Mouse (Mus musculus) midbrain, embryonic 11.5 days (tissue): ENCODE data around the gene Msi2. TPM values are rescaled to one million over a fixed set of nuclear protein-coding genes. Genes with fewer than 3 reads are reported as not detected.

Source experiments
- ATAC-seq: fragments of 200-750 bp; cut with Nextera tagmentation; 2 replicates; pipeline ENCODE4 v1.8.0; 2017; ENCODE audit warnings: moderate TSS enrichment, moderate library complexity; ENCODE audit not compliant: low FRiP score
- DNase-seq: peaks from one replicate; pipeline ENCODE4 v3.0.0; 2015; ENCODE audit warnings: low spot score; ENCODE audit errors: missing footprints
- H3K27ac ChIP-seq: fragments of 300-500 bp; sonication (generic); 2 replicates; pipeline ENCODE4 v1.5.1; 2014; ENCODE audit warnings: low read depth, low read length
- H3K27me3 ChIP-seq: fragments of 300-500 bp; sonication (generic); 2 replicates; pipeline ENCODE4 v1.6.1; 2014; ENCODE audit warnings: mild to moderate bottlenecking, low read length, moderate library complexity, mixed read lengths; ENCODE audit not compliant: control insufficient read depth, insufficient read depth
- H3K36me3 ChIP-seq: fragments of 300-500 bp; sonication (generic); 2 replicates; pipeline ENCODE4 v1.6.1; 2014; ENCODE audit warnings: mild to moderate bottlenecking, low read length, moderate library complexity, mixed read lengths; ENCODE audit not compliant: control insufficient read depth, insufficient read depth
- H3K4me1 ChIP-seq: fragments of 300-500 bp; sonication (generic); 2 replicates; pipeline ENCODE4 v1.6.1; 2014; ENCODE audit warnings: low read length; ENCODE audit not compliant: control insufficient read depth, insufficient read depth
- H3K4me2 ChIP-seq: fragments of 300-500 bp; sonication (generic); 2 replicates; pipeline ENCODE4 v1.6.1; 2014; ENCODE audit warnings: mild to moderate bottlenecking, moderate library complexity
- H3K4me3 ChIP-seq: fragments of 300-500 bp; sonication (generic); 2 replicates; pipeline ENCODE4 v1.5.1; 2014; ENCODE audit warnings: low read depth, low read length
- H3K9ac ChIP-seq: fragments of 300-500 bp; sonication (generic); 2 replicates; pipeline ENCODE4 v1.6.1; 2014; ENCODE audit warnings: low read length
- H3K9me3 ChIP-seq: fragments of 300-500 bp; sonication (generic); 2 replicates; pipeline ENCODE4 v1.6.1; 2016; ENCODE audit warnings: low read length; ENCODE audit not compliant: control insufficient read depth
- whole genome bisulfite sequencing: fragments of 180-500 bp; shearing (Covaris S2); extraction: QIAGEN DNeasy Blood & Tissue Kit; methylation state at CpG from one replicate; pipeline ENCODE4 v1.1.7; 2014; 5-methylcytosine and 5-hydroxymethylcytosine counted together
- polyA plus RNA-seq: library from polyadenylated mRNA; unstranded; fragments of >200 nt; fragmentation: Nextera tagmentation; extraction: Ambion mirVana; gene quantifications from 2 replicates; pipeline ENCODE4 v1.2.1, GENCODE M21; 2014

Msi2 gene
- polyA plus RNA-seq, 1 experiment from 2014 or later: 27.0 TPM

GRCm38 (mm10) chr11:88573013-88573412 lies 145.3 kb downstream of the Msi2 start:
- peaks cover 37% of the 10 kb centered on the region for H3K4me1 ChIP-seq
- no peak overlapping the region for H3K27ac ChIP-seq
- no peak for ATAC-seq

DNA sequence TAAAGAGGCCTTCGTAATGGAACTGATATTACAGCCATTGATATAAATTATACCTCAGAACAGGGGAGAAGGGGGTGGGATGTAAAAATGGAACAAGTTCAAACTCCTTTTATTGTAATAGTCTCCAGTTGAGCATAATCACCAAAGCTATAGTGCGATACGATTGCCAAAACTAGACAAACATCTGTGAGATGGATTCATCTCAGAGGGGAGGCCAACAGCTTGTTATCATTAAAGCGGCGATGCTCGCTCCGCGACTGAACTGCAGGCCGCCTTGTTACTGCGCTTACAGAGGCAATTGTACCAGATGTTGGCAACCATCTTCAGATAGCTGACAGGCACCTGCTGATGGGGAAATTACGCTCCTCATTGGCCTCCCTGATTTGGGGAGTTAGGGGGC lies 145.9 kb downstream of the Msi2 start:
- H3K27me3 ChIP-seq: no peaks in the 10 kb centered on the region
- H3K9ac ChIP-seq: no peak overlapping the region
- DNase-seq (no peak), ATAC-seq (no peak)
- no peaks in the 10 kb centered on the region for H3K9me3 ChIP-seq
- H3K27ac ChIP-seq: no peak overlapping the region
- no peak overlapping the region for H3K4me2 ChIP-seq
- H3K4me1 ChIP-seq: peaks cover 38% of the 10 kb centered on the region
- 0 out of 2 replicates have a peak, but pooled peaks cover 2% of the 10 kb centered on the region for H3K36me3 ChIP-seq
- 90% methylated on average over 11 of the region's 11 CpGs for WGBS
- no peak overlapping the region for H3K4me3 ChIP-seq

More at GRCm38 (mm10) chr11:88573013-88573412, 145.3 kb downstream of the Msi2 start:
- 92% methylated on average over 5 of the region's 5 CpGs for WGBS
- Histone ChIP-seq H3K27me3 (no peaks in the 10 kb centered on the region), H3K9ac (no peak overlapping the region), H3K4me3 (no peak overlapping the region), H3K4me2 (no peak overlapping the region), H3K9me3 (no peaks in the 10 kb centered on the region), H3K36me3 (0 out of 2 replicates have a peak, but pooled peaks cover 2% of the 10 kb centered on the region)
- DNase-seq: no peak

DNA sequence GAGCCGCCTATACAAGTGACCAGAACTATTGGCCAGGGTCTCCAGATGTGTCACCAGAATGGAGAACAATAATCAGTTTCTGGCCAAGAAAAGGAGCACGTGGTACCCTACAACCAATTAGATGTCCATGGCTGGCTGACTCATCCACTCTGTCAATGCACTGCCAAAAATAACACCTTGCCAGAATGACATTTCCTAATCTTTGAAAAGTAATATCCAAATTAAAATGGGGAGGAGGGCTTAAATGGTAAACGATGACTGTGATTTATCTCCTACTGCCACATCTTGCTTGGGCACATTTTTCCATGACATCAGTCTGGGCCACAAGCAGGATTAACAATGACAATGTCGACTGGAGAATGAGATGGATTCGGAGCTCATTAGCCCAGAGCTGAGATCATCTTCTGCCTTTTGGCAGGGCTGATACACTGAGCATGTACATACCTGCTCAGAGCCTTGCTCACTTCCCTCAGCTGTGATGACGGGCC lies 147.6 kb downstream of the Msi2 start:
- H3K4me1 ChIP-seq: peaks cover 36% of the 10 kb centered on the region
- 83% methylated on average over 6 of the region's 6 CpGs for WGBS
- ATAC-seq: no peak

GRCm38 (mm10) chr11:88566613-88567606 lies 151.4 kb downstream of the Msi2 start:
- Histone ChIP-seq H3K4me1 (peaks cover 56% of the 10 kb centered on the region), H3K4me2 (no peak overlapping the region), H3K27me3 (no peaks in the 10 kb centered on the region), H3K4me3 (no peak overlapping the region), H3K27ac (peak overlapping the region; percentile 17), H3K9ac (no peak overlapping the region), H3K36me3 (peaks cover 4% of the 10 kb centered on the region; the same call in 1 of the 2 replicates), H3K9me3 (no peaks in the 10 kb centered on the region)
- WGBS: 39% methylated on average over 20 of the region's 20 CpGs
- ATAC-seq: no peak
- DNase-seq: peak; percentile 81

More for the DNA sequence above, 147.6 kb downstream of the Msi2 start:
- Histone ChIP-seq H3K36me3 (0 out of 2 replicates have a peak, but pooled peaks cover 2% of the 10 kb centered on the region), H3K4me3 (no peak overlapping the region), H3K4me2 (no peak overlapping the region), H3K27ac (no peak overlapping the region), H3K9me3 (no peaks in the 10 kb centered on the region), H3K9ac (no peak overlapping the region), H3K27me3 (no peaks in the 10 kb centered on the region)
- DNase-seq: no peak

DNA sequence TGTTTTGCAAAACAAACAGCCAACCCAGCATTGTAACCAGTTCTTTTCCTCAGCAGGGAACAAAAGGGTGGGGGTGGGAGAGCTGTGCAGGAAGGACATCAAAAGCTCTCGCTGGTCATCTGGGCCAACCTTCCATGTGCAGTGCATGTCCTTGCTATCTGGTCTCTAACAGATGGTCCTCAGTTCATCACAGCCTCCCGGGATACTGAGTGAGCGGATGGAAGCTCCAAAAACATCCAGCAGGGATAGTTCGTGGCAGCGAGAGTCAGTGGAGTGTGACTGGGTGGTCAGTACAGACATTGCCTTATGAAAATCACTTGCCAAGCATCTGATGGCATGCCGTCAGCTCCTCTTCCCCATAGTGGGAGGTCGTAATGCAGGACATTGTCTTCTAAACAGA lies 153.5 kb downstream of the Msi2 start:
- Histone ChIP-seq H3K27ac (peak overlapping the region; percentile 32; the same call in 1 of the 2 replicates), H3K4me3 (no peak overlapping the region), H3K4me2 (no peak overlapping the region), H3K9me3 (no peaks in the 10 kb centered on the region), H3K4me1 (peaks cover 69% of the 10 kb centered on the region), H3K9ac (no peak overlapping the region), H3K27me3 (no peaks in the 10 kb centered on the region), H3K36me3 (peaks cover 2% of the 10 kb centered on the region; the same call in 1 of the 2 replicates)
- ATAC-seq: no peak
- 58% methylated on average over 7 of the region's 7 CpGs for WGBS
- peak; percentile 87 for DNase-seq

DNA sequence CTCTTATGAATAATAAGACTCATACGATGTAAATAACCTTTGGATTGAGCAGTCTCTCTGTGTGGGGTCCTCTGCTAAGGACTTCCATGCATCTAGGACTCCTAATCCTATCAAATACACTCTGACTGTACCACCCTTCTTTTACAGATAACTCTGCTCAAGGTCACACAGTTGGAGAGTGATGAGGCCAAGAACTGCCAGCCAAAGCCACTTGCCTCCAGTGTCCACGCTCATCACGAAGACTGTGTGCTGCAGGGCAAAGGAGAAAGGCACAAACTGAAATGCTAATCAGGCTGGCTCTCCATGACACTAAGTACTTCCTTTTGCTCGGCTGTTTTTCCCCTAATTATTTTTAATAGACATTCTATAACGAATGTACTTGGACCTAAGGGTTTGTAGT lies 153.9 kb downstream of the Msi2 start:
- H3K4me3 ChIP-seq: no peak overlapping the region
- H3K4me2 ChIP-seq: no peak overlapping the region
- WGBS: 52% methylated on average over 5 of the region's 5 CpGs
- H3K9ac ChIP-seq: no peak overlapping the region
- H3K9me3 ChIP-seq: no peaks in the 10 kb centered on the region
- peaks cover 73% of the 10 kb centered on the region for H3K4me1 ChIP-seq
- H3K27ac ChIP-seq: peak overlapping the region; percentile 20; the same call in 1 of the 2 replicates
- peak; percentile 88 for DNase-seq
- no peaks in the 10 kb centered on the region for H3K27me3 ChIP-seq
- peaks cover 2% of the 10 kb centered on the region; the same call in 1 of the 2 replicates for H3K36me3 ChIP-seq
- ATAC-seq: no peak

DNA sequence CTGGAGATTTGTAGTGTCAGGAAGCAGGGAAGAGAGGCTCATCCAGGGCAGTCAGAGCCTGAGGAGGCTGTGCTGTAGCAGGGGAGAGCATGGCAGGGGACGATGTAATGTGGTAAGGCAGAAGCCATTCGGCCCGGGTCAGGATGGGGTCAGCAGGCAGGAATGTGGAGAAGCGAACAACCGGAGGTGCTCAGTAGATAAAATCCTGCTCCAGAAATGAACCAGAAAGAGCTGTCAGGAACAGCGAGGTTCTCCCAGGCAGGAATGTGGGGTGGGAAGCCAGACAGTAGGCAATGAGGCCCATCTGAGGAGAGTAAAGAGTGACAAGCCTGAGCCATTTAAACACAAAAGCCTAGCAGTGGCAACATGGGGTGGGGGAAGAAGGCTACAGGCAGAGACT lies 157.1 kb downstream of the Msi2 start:
- DNase-seq (peak; percentile 89), ATAC-seq (no peak; the same call in 1 of the 2 replicates)
- Histone ChIP-seq H3K4me2 (no peak overlapping the region), H3K4me1 (peaks cover 70% of the 10 kb centered on the region), H3K36me3 (peaks cover 2% of the 10 kb centered on the region; the same call in 1 of the 2 replicates), H3K9me3 (no peaks in the 10 kb centered on the region), H3K4me3 (no peak overlapping the region), H3K27me3 (no peaks in the 10 kb centered on the region), H3K9ac (no peak overlapping the region; the same call in 1 of the 2 replicates), H3K27ac (peak overlapping the region; percentile 59)
- WGBS: 28% methylated on average over 6 of the region's 6 CpGs

DNA sequence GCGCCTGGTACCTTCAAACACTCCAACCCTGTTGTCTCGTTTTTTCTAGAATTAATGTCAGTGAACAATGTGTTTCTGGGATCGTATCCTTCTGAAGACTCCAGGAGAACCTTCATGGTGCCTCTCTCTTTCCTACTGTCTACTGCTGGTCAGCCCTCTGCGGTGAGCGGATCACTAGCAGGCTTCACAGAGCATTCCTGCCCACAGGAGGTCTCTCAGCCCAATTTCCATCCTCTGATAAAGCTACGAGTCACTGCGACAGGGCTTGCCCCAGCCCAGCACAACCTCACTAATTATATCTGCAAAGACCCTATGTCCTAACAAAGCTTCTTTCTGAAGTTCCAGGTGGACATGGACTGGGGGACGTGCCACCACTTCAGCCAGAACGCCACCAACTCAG lies 157.7 kb downstream of the Msi2 start:
- 63% methylated on average over 9 of the region's 9 CpGs for whole genome bisulfite sequencing
- peak overlapping the region; percentile 59; the same call in 1 of the 2 replicates for H3K27ac ChIP-seq
- H3K9ac ChIP-seq: no peak overlapping the region
- H3K36me3 ChIP-seq: peaks cover 2% of the 10 kb centered on the region; the same call in 1 of the 2 replicates
- H3K27me3 ChIP-seq: no peaks in the 10 kb centered on the region
- no peak overlapping the region for H3K4me3 ChIP-seq
- DNase-seq (peak; percentile 87), ATAC-seq (no peak)
- H3K4me2 ChIP-seq: no peak overlapping the region
- peaks cover 72% of the 10 kb centered on the region for H3K4me1 ChIP-seq
- H3K9me3 ChIP-seq: no peaks in the 10 kb centered on the region
